Mouse (Mus musculus) erythroblast, embryonic 14.5 days (primary cell): ENCODE data around the gene Kcne4.

Source experiments
- GATA1 ChIP-seq: IDR thresholded peaks from 2 replicates; pipeline ENCODE4 v1.6.1; 2012; ENCODE audit warnings: low read length, inconsistent platforms, mixed read lengths
- TAL1 ChIP-seq: IDR thresholded peaks from 3 replicates; pipeline ENCODE4 v1.6.1; 2012; ENCODE audit warnings: low read length, inconsistent platforms, mixed read lengths

DNA sequence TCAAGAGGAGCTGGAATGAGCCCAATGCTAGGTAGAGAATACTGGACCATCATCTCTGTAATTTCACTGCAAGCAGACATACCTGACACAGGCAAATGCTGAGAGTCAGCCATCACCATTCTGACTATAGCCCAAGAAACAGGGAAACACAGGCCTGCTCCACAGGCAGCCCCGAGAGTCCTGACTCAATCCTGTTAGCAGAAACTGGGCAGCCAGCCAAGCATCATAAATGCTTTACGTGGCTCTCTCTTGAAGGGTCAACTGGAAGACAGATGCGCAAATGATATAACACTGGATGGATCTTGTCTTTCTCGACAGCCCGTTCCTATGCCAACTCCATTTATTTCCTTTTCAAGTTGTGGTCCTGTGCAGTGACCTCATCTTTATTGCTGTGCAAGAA, 34.7 kb upstream of the Kcne4 start:
- TF ChIP-seq GATA1: no peak
- no peak for TF ChIP-seq TAL1
